Mouse (Mus musculus) lung, postnatal 36 days (tissue): ENCODE data around the gene Syt5.
"Not testable (repeated sequence)": the region's sequence is repeated elsewhere in the genome, so short reads cannot be mapped to it uniquely, and the experiment has no call there.

Source experiments
- DNase-seq: peaks from one replicate; pipeline ENCODE4 v3.0.0; 2022; ENCODE audit warnings: mixed read lengths

Gene Syt5

DNA sequence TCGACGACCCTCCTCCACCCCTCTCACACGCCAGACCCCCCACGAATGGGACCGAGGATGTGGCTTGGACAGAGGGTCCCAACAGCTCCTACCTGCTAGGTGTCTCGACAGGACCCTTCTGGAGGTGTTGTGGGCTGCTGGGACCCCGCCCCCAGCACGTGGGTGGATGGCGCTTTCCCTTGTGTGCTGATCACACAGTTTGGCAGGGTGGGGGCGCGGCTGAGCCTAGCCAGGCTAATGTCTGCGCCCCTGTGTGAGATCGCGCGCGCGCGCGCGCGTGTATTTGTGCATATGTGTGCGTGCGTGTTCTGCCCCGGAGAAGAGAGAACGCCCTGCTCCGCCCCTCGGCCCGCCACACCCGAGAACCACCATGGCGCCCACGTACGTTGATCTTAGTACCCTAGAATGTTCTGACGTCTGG, at the start of gene Syt5:
Syt5 (minus strand) TSS at position 321 of the 421 bp plus-strand sequence.
- no peak for DNase-seq

DNA sequence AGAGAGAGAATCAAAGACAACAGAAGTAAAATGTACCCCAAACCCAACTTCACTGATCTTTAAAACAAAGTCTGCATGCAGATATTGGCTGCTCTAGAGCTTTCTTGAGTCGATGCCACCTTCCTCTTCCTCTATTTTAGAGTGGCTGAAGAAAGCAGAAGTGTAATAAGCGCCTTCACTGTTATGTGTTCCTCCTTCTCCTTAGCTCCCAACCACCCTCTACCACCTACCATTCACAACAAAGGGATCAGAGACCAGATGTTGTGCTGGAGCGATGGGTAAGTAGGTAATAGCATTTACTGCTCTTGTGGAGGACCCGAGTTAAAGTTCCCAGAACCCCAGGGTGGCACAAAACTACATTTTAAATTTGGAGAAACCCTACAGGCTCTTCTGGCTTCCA, 49.7 kb upstream of the Syt5 start:
- not testable (repeated sequence) for DNase-seq

DNA sequence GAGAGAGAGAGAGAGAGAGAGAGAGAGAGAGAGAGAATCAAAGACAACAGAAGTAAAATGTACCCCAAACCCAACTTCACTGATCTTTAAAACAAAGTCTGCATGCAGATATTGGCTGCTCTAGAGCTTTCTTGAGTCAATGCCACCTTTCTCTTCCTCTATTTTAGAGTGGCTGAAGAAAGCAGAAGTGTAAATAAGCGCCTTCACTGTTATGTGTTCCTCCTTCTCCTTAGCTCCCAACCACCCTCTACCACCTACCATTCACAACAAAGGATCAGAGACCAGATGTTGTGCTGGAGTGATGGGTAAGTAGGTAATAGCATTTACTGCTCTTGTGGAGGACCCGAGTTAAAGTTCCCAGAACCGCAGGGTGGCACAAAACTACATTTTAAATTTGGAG, 34.1 kb upstream of the Syt5 start:
- not testable (repeated sequence) for DNase-seq

DNA sequence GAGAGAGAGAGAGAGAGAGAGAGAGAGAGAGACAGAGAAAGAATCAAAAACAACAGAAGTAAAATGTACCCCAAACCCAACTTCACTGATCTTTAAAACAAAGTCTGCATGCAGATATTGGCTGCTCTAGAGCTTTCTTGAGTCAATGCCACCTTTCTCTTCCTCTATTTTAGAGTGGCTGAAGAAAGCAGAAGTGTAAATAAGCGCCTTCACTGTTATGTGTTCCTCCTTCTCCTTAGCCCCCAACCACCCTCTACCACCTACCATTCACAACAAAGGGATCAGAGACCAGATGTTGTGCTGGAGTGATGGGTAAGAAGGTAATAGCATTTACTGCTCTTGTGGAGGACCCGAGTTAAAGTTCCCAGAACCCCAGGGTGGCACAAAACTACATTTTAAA, 25.0 kb upstream of the Syt5 start:
- DNase-seq = not testable (repeated sequence)

DNA sequence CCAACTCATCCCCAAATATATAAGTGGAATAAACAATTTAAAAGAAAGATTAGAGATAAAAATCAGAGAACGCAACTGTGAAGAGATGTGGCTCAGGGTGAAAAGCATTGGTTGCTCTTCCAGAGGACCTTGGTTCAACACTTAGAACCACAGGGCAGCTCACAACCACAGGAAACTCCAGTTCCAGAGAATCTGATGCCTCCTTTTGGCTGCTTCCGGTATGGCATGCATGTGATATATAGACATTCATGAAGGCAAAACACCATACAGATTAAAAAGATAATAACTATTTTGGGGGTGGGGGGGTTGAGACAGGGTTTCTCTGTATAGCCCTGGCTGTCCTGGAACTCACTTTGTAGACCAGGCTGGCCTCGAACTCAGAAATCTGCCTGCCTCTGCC, 15.3 kb upstream of the Syt5 start:
- DNase-seq = no peak

DNA sequence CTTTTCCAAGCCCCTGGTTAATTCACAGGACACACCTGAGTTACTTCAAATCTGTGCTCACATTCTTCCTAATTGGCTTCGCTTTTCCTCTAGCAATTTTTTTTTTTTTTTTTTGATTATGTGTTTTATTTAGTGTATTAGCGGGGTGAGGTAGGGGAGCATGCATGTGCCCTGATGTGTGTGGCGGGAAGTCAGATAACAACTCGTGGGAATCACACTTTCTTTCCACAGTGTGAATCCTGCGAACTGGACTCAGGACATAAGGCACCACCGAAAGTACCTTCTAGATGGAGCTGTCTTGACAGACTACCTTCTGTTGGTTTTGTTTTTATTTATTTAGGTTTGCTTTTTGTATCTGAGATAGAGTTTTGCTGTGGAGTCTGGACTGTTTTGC, 9.8 kb upstream of the Syt5 start:
- DNase-seq = no peak

DNA sequence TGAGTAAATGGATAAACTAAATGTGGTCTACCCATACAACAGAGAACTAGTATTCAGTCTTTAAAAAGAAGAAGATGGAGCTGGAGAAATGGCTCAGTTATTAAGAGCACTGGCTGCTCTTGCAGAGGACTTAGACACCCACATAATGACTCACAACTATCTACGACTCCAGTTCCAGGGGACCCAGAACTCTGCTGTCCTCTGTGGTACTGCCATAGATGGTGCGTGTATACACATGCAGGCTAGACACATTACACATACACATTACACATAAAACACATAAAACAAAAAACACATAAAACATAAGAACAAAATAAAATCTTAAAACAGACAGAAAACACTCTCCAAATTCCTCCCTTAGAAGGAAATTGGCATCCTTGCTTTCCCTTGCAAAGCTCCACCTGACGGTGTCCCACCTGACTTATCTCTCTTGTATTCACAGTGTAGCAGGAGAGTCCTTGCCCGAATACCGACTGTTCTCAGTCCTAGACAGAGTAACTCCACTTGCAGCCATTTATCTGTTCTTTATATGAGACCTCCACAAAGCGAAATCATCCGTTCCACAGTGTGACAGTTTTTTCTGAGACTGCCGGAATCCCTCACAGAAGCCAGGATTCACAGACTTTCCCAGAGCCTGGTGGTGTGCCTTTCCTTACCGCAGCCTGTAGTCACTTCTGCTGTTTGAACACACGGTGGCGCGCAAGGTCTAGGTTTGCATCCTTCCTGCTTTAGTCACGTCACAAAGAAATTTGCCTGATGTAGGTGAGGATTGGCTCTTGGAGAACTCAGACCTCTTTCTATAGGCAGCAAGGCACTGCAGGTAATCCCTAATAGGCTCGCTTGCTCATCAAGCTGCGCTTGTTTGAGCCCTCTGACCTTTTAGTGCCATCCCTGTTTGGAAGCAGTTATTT, 9.2 kb upstream of the Syt5 start:
- DNase-seq = peak; percentile 78

DNA sequence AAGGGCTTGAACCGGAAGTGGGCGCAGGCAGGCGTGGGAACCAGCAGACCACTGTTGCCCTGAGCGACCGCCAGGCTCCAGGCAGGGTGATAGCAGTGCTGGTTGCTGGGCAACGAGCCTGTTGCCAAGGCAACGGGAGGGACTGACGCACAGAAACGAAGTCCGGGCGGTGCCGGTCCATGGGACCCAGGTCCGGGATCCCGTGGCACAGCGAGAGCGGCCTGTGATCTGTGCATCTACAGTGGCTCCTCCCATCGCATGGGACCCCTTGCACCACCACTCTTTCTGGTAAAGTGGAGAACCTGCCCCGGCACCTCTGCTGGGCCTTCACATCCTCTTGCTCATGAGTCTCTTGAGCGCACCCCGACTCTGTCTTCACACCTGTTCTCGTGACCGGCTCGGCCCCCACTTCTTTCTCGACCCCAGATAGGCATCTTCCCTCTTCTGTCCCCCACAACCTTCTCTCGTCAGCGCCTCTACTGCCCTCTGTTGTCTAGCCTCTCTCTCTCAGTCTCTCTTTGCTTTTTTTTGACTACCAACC, 680 bp downstream of the Syt5 start:
- DNase-seq = peak; percentile 50

DNA sequence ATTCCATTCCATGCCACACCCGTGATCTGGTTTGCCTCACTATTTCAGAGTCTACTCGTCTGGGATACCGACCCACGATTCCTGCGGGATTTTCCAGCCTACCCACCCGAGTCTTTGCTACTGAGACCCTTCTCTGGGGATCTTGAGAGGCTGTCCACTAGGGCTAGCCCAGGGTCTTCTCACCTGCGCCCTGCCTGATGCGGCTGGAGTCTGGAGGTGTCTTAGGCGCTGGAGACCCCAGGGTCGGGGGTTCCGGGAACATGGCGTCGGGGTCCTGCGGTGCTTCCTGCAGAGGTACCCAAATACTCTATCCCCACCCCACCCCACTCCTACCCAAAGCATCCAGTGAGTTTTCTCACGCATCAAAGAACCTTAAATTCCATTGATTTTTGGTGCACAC, 1.3 kb downstream of the Syt5 start:
- no peak for DNase-seq

DNA sequence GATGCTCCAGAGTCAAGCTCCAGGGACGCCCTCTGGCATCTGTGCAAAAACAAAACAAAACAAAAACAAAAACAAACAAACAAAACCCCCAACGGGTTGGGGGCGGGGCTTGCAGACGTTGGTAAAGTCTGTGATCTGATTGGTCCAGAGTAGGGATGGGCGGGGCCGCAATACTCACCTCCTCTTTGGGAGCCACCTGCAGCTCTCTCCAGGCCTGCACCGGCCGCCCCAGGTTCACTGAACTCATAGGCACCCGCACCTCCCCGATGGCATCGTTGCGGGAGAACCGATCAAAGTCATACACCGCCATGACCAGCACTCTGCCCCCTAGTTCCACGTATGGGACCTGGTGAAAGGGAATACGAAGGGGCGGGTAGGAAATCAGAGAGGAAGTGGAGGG, 5.3 kb downstream of the Syt5 start:
- no peak for DNase-seq

DNA sequence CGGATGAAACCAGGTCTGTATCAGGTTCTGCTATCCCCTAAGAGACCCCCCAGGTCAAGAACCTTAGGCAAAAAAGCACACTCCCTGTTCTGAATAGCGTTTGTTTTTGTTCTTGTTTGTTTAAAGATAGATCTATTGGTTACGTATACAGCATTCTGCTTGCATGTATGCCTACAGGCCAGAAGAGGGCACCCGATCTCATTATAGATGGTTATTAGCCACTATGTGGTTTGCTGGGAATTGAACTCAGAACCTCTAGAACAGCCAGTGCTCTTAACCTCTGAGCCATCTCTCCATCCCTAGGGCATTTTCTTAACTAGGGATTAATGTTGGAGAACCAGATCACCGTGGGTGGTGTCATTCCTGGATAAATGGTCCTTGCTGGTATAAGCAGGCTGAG, 6.0 kb downstream of the Syt5 start:
- DNase-seq = no peak

DNA sequence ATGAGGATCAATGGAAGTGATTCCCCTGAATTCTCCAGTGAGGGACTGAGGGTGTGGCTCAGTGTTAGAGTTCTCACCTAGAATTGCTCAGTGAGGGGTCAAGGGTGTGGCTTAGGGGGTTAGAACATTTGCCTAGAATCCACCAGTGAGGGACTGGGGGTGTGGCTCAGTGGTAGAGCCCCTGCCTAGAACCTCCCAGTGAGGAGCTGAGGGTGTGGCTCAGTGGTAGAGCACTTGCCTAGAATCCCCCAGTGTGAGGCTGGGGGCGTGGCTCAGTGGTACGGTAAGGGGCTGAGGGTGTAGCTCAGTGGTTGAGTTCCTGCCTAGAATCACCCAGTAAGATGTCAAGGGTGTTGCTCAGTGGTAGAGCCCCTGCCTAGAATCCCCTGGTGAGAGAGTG, 8.3 kb downstream of the Syt5 start:
- no peak for DNase-seq

DNA sequence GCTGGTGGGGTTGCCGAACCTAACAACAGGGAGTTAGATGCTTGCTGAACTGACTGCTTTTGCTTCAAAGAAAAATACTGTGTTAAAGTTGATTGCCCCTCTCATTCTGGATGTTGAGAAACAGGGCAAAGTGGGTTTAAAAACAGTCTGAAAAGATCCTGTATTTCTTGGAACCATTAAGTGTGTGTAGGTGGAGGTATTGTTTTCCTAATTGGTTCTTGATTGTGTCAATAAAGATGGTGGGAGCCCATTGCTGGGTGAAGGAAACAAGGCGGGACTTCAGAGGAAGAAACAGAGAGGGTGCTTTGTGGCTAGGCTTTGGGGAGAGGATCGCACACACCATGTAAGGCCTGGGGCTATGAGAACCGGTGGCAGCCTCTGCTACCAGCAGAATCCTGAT, 10.2 kb downstream of the Syt5 start:
- DNase-seq = no peak

DNA sequence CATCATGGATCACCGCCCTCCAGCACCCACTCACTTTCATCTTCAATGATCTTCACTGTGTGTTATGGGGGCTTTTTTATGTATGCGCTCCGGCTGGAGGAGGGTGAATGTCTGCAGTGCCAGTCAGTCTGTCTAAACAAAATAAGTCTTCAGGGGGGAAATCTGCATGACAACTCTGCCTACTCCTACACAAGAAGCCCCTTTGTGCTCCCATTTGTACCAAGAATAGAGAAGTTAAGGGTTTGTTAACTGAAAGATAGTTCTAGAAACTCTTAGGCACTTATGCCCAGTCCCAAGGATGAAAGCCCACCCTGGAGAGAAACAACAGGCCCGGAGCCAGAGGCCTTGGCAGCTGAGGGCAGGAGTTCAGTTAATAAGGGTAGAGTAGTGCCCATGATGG, 11.0 kb downstream of the Syt5 start:
- DNase-seq = no peak

DNA sequence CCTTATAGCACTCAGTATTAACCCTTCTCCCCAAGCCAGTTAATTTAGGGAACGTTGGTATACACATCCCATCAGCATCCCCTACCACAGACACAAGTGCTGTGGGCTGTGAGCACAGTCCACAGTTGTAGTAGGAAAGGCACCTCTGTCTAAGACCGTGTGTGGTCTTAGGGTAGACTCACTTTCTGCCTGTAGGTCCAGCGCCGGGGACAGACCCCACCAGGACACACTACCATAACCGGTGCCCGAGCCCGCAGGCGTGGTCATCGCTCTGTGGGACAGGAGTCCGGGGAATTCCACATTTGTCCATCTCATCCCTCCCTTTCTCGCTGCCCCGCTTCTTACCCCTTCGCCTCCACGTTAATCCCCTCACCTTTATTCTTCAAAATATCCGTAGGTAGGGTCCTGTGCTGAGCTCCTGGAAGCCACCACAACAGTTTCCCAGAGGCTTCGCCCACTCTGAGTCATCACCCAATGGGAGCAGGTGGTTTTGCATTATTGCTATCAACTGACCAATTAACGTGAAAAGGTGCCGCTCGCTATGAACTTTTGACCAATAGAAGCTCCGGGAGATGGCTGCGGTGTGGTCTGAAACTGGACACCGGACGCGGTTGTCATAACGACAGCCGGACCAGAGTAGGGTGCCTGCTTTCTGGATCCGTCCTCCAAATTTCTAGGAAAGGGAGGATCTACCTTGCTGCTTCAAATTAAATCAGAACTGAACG, 15.2 kb downstream of the Syt5 start, which contains the start of gene Dnaaf3:
Dnaaf3 (minus strand) TSS at position 449 of the 725 bp plus-strand sequence.
- peak; percentile 86 for DNase-seq

DNA sequence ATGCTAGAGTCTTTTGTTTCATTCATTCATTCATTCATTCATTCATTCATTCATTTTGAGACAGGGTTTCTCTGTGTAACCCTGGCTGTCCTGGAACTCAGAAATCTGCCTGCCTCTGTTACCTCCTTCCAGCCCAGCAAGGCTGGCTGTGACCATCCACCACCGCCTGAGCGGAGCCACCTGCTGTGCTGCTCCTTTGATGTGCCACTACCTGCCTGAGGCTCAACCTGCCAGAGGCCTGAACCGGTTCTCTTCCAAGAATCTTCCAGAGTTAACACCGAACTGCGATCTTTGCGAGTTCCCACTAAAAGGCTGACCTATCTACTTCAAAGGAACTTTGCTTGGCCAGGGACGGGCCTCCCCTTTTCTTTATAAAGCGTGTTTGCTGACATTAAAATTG, 17.2 kb downstream of the Syt5 start:
- not testable (repeated sequence) for DNase-seq

DNA sequence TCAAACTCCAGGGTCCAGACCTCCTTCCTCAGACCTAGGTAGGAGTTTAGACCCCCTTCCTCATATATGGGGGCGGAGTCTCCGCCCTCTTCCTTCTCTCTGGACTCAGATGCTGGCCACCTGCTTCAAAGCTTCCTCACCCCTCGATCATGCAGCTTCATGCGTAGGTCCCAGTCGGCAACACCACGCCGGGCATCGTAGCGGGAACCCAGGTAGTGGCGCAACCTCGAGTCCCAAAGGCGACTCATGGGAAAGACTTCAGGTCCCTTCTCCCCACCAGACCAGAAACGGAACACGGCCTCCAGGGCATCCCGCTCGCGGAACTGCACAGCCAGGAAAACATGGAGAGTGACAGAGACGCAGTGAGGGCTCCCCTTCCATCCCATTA, 20.0 kb downstream of the Syt5 start:
- no peak for DNase-seq

DNA sequence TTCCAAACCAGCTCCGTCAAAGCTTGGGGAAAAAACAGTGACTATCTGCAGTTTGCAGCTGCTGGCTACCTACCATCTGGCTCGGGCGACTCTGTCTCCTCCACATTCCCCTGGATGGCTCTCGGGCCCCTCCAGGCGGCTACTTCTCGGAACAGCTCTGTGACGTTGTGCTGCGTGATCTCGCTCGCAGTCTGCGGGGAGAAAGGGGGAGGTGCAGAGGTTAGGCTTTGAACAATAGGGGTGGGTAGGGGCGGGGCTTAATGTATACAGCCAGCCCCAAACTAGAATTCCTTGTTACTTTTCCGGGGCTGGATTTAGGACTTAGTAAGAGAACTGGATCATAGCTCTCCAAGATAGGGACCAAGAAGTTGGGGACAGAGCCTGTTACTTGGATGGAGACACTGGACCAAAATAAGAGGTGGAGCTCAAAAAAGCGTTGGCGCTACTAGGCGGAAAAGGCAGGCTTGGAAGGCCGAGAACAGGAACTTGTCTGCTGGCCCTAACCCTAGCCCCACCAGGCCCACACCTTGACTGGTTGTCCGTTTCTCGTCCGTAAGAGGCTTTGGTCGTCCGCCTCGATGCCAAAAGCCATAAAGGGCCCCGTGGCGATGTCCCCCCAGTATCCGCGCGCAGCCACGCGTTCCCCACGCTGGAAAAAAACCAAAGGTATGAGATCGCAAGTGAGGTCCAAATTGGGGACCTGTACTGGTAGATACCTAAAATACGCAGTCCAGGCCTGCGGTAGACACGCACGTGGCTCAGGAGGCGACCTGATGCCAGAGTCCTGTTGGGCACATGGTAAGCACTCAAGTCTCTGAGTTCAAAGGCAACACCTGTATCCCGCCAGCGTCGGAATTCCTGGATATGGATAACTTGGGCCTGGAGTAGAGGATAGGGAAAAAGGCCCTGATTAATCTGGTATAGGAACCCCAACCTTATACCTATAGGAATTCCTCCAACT, 20.7 kb downstream of the Syt5 start:
- peak; percentile 86 for DNase-seq

DNA sequence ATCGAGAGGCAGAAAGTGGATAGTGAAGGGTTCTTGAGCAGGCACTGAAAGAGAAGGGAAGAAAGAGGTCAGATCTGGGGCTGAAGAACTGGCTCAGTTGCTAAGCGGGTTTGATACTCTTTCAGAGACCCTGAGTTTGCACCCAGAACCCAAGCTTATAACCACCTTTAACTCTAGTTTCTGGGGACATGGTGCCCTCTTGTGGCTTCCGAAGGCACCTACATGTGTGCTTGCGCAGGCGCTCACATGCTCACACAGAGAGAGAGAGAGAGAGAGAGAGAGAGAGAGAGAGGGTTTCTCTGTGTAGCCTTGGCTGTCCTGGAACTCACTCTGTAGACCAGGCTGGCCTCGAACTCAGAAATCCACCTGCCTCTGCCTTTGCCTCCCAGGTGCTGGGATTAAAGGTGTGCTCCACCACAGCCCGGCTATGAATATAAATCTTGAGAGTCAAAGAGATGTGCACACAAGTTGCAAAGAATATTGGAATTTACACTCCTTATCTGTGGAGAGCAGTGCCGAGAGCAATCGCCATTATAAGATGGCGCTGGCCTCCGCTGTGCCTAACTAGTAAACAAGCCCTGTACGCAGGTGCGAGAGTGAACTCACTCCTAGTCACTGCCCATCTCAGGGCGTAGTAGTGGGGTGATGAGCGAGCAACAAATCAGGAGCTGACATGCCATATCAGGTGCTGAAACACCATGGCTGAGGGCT, 23.0 kb downstream of the Syt5 start, which contains the start of gene Tnni3:
Tnni3 (minus strand) TSS at position 18 of the 711 bp plus-strand sequence.
- DNase-seq = peak; percentile 68

DNA sequence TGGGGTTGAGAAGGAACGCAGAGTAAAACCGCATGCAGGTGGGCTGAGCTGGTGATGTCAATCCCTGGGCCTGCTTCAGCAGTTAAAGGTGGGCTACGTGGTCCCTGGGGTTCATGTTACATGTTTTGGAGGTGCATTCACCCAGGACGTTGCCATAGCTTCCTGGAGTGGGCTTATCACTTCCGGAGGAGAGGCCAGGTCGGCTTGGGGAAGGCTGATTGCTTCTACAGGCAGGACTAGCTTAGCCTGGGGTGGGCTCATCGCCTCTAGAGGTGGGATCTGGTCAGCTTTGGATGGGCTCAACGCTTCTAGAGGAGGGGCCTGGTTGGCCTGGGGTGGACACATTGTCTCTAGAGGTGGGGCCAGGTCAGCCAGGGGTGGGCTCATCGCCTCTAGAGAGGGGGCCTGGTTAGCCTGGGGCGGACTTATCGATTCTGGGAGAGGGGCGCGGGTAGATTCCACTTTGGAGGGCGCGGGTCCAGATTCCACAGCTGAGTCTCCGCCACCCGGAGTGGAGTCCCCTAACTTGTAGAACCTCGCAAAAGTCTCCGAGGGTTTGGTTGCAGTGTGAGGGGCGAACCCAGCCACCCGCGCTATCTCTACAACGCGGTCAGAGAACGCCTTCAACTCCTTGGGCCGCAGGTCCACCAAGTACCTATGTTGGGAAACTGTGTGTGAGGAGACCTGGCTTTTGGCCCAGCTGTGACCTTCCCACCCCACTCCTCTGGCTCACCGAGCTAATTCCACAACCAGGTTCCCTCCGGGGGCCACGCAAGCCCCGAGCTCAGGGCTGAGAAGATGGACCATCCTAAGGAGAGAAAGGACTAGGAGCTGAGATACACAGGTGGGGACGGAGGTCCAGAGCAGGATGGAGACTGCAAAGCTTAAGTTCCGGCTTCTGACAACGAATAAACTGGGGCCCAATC, 23.9 kb downstream of the Syt5 start:
- DNase-seq = no peak

DNA sequence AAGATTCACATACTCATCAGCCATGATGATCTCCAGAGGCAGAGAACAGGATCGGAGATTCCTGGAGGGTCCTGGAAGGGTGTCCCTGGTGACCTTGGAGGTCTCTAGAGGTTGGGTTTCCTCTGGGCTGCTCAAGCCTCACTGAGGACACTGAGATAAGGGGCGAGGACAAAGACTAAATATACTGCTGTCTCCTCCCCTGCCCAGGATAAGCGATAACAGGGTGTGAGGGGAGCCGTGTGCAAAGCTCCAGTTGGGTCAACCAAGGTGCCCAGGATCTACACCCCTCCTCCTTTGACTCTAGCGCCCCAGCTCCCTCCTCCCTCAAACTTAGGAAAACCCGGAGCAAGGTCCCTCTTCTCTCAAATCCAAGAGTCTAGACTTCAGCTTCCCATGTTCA, 25.0 kb downstream of the Syt5 start:
- no peak for DNase-seq
